Mouse (Mus musculus) thymus, adult 2 months (tissue): ENCODE measurements around the gene Clec2i. TPM values are rescaled to one million over a fixed set of nuclear protein-coding genes. Genes with fewer than 3 reads are reported as not detected.

ENCODE experiments used
- DNase-seq: peaks from one replicate; pipeline ENCODE4 v3.0.0; 2021
- H3K27ac ChIP-seq: fragments of 200-500 bp; 2 replicates; pipeline ENCODE4 v1.5.1; 2012; ENCODE audit warnings: low read length, control low read depth; ENCODE audit not compliant: control insufficient read depth, insufficient read depth
- H3K27me3 ChIP-seq: fragments of 200-500 bp; 2 replicates; pipeline ENCODE4 v1.6.1; 2012; ENCODE audit warnings: mild to moderate bottlenecking, low read length, moderate library complexity, mixed read lengths; ENCODE audit not compliant: control insufficient read depth, insufficient read depth
- H3K36me3 ChIP-seq: fragments of 200-500 bp; 2 replicates; pipeline ENCODE4 v1.6.1; 2012; ENCODE audit warnings: mild to moderate bottlenecking, low read length, moderate library complexity; ENCODE audit not compliant: control insufficient read depth, insufficient read depth
- H3K4me1 ChIP-seq: fragments of 200-500 bp; replicated peaks from 2 replicates; pipeline ENCODE4 v1.6.1; 2012; ENCODE audit warnings: low read length; ENCODE audit not compliant: control insufficient read depth, insufficient read depth
- H3K4me3 ChIP-seq: fragments of 200-500 bp; 2 replicates; pipeline ENCODE4 v1.5.1; 2012; ENCODE audit warnings: mild to moderate bottlenecking, low read length, control low read depth, moderate library complexity; ENCODE audit not compliant: control insufficient read depth, insufficient read depth
- CTCF ChIP-seq: fragments of 200-500 bp; IDR thresholded peaks from 2 replicates; pipeline ENCODE4 v1.5.1; 2012; ENCODE audit warnings: mild to moderate bottlenecking, control low read depth, low read length, moderate library complexity, borderline replicate concordance; ENCODE audit not compliant: control insufficient read depth, poor library complexity, insufficient read depth; ENCODE audit errors: extremely low read depth
- POLR2A ChIP-seq: fragments of 200-500 bp; IDR thresholded peaks from 2 replicates; pipeline ENCODE4 v1.6.1; 2012; ENCODE audit warnings: mild to moderate bottlenecking, low read length, control low read depth, moderate library complexity; ENCODE audit not compliant: control insufficient read depth, poor library complexity, insufficient read depth; ENCODE audit errors: extremely low read depth
- WGBS: fragments of 180-500 bp; shearing (Covaris S2); methylation state at CpG from one replicate; pipeline ENCODE4 v1.1.7; 2018; 5-methylcytosine and 5-hydroxymethylcytosine counted together
- polyA plus RNA-seq: library from polyadenylated mRNA; depleted of rRNA; stranded (reverse); fragments of >200 nt; gene quantifications from 2 replicates; pipeline ENCODE4 v1.2.3, GENCODE M21; 2012

The Clec2i gene
- polyA plus RNA-seq, 1 experiment: 12.1 TPM

GRCm38 (mm10) chr6:128845998-128846542 lies 41.3 kb upstream of the Clec2i start:
- WGBS: 64% methylated on average over 9 of the region's 9 CpGs
- peaks cover 9% of the 10 kb centered on the region for H3K4me1 ChIP-seq

GRCm38 (mm10) chr6:128847401-128847800 lies 40.0 kb upstream of the Clec2i start:
- DNase-seq: no peak
- WGBS: 94% methylated on average over 4 of the region's 4 CpGs

More at GRCm38 (mm10) chr6:128845998-128846542, 41.3 kb upstream of the Clec2i start:
- Histone ChIP-seq H3K4me3 (no peak overlapping the region), H3K27me3 (no peaks in the 10 kb centered on the region), H3K36me3 (peaks cover 6% of the 10 kb centered on the region; the same call in 1 of the 2 replicates), H3K27ac (no peak overlapping the region)
- DNase-seq: no peak
- TF ChIP-seq CTCF (no peak), POLR2A (no peak)

GRCm38 (mm10) chr6:128849902-128850301 lies 37.5 kb upstream of the Clec2i start:
- DNase-seq: no peak
- TF ChIP-seq CTCF (no peak), POLR2A (no peak)
- Histone ChIP-seq H3K36me3 (peaks cover 6% of the 10 kb centered on the region; the same call in 1 of the 2 replicates), H3K27ac (no peak overlapping the region), H3K4me1 (peaks cover 13% of the 10 kb centered on the region), H3K4me3 (no peak overlapping the region), H3K27me3 (no peaks in the 10 kb centered on the region)
- 72% methylated on average over 2 of the region's 2 CpGs for WGBS

More at GRCm38 (mm10) chr6:128847401-128847800, 40.0 kb upstream of the Clec2i start:
- no peak overlapping the region for H3K4me3 ChIP-seq
- peaks cover 15% of the 10 kb centered on the region for H3K4me1 ChIP-seq
- no peaks in the 10 kb centered on the region for H3K27me3 ChIP-seq
- H3K27ac ChIP-seq: no peak overlapping the region
- TF ChIP-seq POLR2A: no peak
- no peak for TF ChIP-seq CTCF
- peaks cover 6% of the 10 kb centered on the region; the same call in 1 of the 2 replicates for H3K36me3 ChIP-seq

- TF ChIP-seq POLR2A: no peak
- no peak for TF ChIP-seq CTCF
These were observed 36.7 kb upstream of the Clec2i start for GRCm38 (mm10) chr6:128850671-128851070.

GRCm38 (mm10) chr6:128851151-128851550 lies 36.2 kb upstream of the Clec2i start:
- Histone ChIP-seq H3K27ac (no peak overlapping the region), H3K4me1 (peaks cover 16% of the 10 kb centered on the region), H3K4me3 (no peak overlapping the region), H3K27me3 (no peaks in the 10 kb centered on the region), H3K36me3 (peaks cover 6% of the 10 kb centered on the region; the same call in 1 of the 2 replicates)
- TF ChIP-seq CTCF: no peak
- no peak for TF ChIP-seq POLR2A
- no peak for DNase-seq
- 20% methylated on average over 2 of the region's 2 CpGs for WGBS

More at GRCm38 (mm10) chr6:128850671-128851070, 36.7 kb upstream of the Clec2i start:
- no peak overlapping the region for H3K27ac ChIP-seq
- 85% methylated on average over 2 of the region's 2 CpGs for WGBS
- DNase-seq: no peak
- no peak overlapping the region for H3K4me3 ChIP-seq
- H3K36me3 ChIP-seq: peaks cover 6% of the 10 kb centered on the region; the same call in 1 of the 2 replicates
- H3K27me3 ChIP-seq: no peaks in the 10 kb centered on the region
- H3K4me1 ChIP-seq: peaks cover 14% of the 10 kb centered on the region

GRCm38 (mm10) chr6:128852766-128853165 lies 34.6 kb upstream of the Clec2i start:
- TF ChIP-seq POLR2A (no peak), CTCF (no peak)
- H3K4me1 ChIP-seq: peaks cover 18% of the 10 kb centered on the region
- no peak overlapping the region for H3K4me3 ChIP-seq
- no peak overlapping the region for H3K27ac ChIP-seq
- DNase-seq: no peak
- H3K27me3 ChIP-seq: no peaks in the 10 kb centered on the region
- WGBS: 35% methylated on average over 3 of the region's 3 CpGs
- peaks cover 6% of the 10 kb centered on the region; the same call in 1 of the 2 replicates for H3K36me3 ChIP-seq
